Mouse (Mus musculus) lung, embryonic 16.5 days (tissue): ENCODE results near the gene Caskin1. TPM values are rescaled to one million over a fixed set of nuclear protein-coding genes. Genes with fewer than 3 reads are reported as not detected.
A peak's percentile ranks its signal among the peaks of the same experiment; 100 is the strongest.

ENCODE experiments used
- ATAC-seq: fragments of 200-750 bp; cut with Nextera tagmentation; 2 replicates; pipeline ENCODE4 v1.8.0; 2017; ENCODE audit warnings: low read depth, mild to moderate bottlenecking, moderate library complexity
- H3K27ac ChIP-seq: fragments of 300-500 bp; sonication (generic); 2 replicates; pipeline ENCODE4 v1.5.1; 2014; ENCODE audit warnings: mild to moderate bottlenecking, control low read depth, low read length
- H3K27me3 ChIP-seq: fragments of 300-500 bp; sonication (generic); 2 replicates; pipeline ENCODE4 v1.6.1; 2014; ENCODE audit warnings: low read depth, low read length, mixed read lengths; ENCODE audit not compliant: control insufficient read depth, insufficient read depth
- H3K36me3 ChIP-seq: fragments of 300-500 bp; sonication (generic); 2 replicates; pipeline ENCODE4 v1.6.1; 2014; ENCODE audit warnings: low read length; ENCODE audit not compliant: control insufficient read depth, insufficient read depth
- H3K4me1 ChIP-seq: fragments of 300-500 bp; sonication (generic); replicated peaks from 2 replicates; pipeline ENCODE4 v1.6.1; 2014; ENCODE audit warnings: low read length, mixed read lengths; ENCODE audit not compliant: control insufficient read depth, insufficient read depth
- H3K4me2 ChIP-seq: fragments of 300-500 bp; sonication (generic); 2 replicates; pipeline ENCODE4 v1.6.1; 2014; ENCODE audit warnings: low read depth, low read length, control low read depth
- H3K4me3 ChIP-seq: fragments of 300-500 bp; sonication (generic); 2 replicates; pipeline ENCODE4 v1.5.1; 2014; ENCODE audit warnings: mild to moderate bottlenecking, low read length, control low read depth
- H3K9ac ChIP-seq: fragments of 300-500 bp; sonication (generic); 2 replicates; pipeline ENCODE4 v1.6.1; 2014; ENCODE audit warnings: low read length, control low read depth
- H3K9me3 ChIP-seq: fragments of 300-500 bp; sonication (generic); 2 replicates; pipeline ENCODE4 v1.6.1; 2016; ENCODE audit warnings: low read length; ENCODE audit not compliant: control insufficient read depth
- WGBS: fragments of 180-500 bp; shearing (Covaris S2); extraction: QIAGEN DNeasy Blood & Tissue Kit; methylation state at CpG from one replicate; pipeline ENCODE4 v1.1.7; 2014; 5-methylcytosine and 5-hydroxymethylcytosine counted together
- polyA plus RNA-seq: library from polyadenylated mRNA; unstranded; fragments of >200 nt; fragmentation: Nextera tagmentation; extraction: Ambion mirVana; gene quantifications from 2 replicates; pipeline ENCODE4 v1.2.1, GENCODE M21; 2015

Gene Caskin1
- polyA plus RNA-seq, 1 experiment from 2014 or later = 0.59 TPM

DNA sequence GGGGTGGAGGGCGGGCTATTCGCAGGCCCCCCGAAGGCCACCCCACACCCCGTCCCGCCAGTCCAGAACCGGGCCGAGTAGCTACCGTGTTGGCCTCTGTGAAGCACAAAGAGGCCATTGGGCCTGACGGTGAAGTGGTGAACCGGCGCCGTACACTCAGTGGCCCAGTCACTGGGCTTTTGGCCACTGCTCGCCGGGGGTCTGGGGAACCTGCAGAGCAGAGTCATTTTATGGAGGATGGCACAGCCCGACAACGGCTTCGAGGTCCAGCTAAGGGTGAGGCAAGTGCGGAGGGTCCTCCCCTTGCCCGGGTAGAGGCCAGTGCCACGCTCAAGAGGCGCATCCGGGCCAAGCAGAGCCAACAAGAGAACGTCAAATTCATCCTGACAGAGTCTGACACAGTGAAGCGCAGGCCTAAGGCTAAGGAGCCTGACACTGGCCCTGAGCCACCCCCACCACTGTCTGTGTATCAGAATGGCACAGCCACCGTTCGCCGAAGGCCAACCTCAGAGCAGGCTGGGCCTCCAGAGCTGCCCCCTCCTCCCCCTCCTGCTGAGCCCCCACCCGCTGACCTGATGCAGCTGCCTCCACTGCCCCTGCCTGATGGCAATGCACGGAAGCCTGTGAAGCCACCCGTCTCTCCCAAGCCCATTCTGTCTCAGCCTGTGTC, 17.0 kb downstream of the Caskin1 start:
- no peaks in the 10 kb centered on the region for H3K27me3 ChIP-seq
- ATAC-seq = no peak
- no peak overlapping the region for H3K4me3 ChIP-seq
- no peaks in the 10 kb centered on the region for H3K9me3 ChIP-seq
- 0 out of 2 replicates have a peak, but pooled peaks cover 2% of the 10 kb centered on the region for H3K4me1 ChIP-seq
- 88% methylated on average over 30 of the region's 30 CpGs for WGBS
- no peak overlapping the region for H3K4me2 ChIP-seq
- peaks cover 21% of the 10 kb centered on the region for H3K36me3 ChIP-seq
- no peak overlapping the region for H3K9ac ChIP-seq
- H3K27ac ChIP-seq = no peak overlapping the region

DNA sequence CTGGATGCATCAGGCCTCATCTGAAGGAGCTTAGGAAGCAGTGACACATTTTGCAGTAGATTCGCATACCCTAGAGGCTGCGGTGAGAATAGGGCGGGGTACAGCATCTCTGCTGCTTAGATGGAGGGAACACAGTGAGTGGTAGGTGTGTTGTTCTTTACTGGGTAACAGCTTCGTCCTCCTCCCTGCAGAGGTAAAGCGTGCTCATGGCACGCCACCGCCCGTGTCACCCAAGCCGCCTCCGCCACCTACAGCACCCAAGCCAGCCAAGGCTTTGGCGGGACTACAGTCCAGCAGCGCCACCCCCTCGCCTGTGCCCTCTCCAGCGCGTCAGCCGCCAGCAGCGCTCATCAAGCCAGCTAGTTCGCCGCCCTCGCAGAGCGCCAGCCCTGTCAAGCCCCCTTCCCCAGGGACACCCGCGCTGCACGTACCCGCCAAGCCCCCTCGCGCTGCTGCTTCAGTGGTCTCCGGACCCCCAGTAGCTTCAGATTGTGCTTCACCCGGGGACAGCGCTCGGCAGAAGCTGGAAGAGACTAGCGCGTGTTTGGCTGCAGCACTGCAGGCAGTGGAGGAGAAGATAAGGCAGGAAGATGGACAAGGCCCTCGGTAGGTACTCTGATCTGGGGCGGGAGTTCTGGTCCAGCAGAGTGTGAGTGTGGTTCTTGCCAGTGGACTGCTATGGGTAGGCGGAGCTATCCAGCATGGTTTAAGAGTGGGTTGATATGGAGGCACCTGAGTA, 18.1 kb downstream of the Caskin1 start:
- Histone ChIP-seq H3K9ac (peak overlapping the region; percentile 57; the same call in 1 of the 2 replicates), H3K27ac (no peak overlapping the region), H3K27me3 (no peaks in the 10 kb centered on the region), H3K4me3 (peak overlapping the region; percentile 3; the same call in 1 of the 2 replicates), H3K9me3 (no peaks in the 10 kb centered on the region), H3K4me1 (0 out of 2 replicates have a peak, but pooled peaks cover 2% of the 10 kb centered on the region), H3K36me3 (peaks cover 31% of the 10 kb centered on the region), H3K4me2 (peak overlapping the region; percentile 43; the same call in 1 of the 2 replicates)
- ATAC-seq = peak; percentile 40; the same call in 1 of the 2 replicates
- WGBS = 29% methylated on average over 36 of the region's 36 CpGs

DNA sequence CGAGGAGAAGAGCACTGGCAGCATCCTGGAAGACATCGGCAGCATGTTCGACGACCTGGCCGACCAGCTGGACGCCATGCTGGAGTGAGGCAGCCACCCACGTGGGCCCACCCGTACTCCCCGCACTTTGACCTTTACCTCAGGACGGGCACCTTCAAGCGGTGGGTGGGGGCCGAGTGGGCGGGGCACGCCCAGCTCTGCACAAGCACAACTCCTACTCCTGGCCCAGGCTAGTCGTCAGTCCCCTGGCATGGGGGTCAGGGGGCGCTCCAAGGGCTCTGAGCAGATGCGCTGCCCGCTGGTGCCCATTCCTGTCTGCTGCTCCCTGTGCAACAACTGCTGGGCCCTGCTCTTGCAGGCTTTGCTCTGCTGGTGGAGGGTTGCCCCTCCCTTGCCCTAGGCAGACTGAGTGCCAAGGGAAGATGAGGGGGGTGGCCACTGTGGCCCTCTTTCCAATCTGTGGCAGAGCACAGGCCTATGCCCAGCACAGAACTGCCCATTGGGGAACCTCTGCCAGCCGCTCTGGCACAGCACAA, 18.8 kb downstream of the Caskin1 start:
- no peak overlapping the region for H3K4me3 ChIP-seq
- peaks cover 37% of the 10 kb centered on the region for H3K36me3 ChIP-seq
- H3K27me3 ChIP-seq = no peaks in the 10 kb centered on the region
- no peak overlapping the region for H3K9ac ChIP-seq
- 0 out of 2 replicates have a peak, but pooled peaks cover 2% of the 10 kb centered on the region for H3K4me1 ChIP-seq
- H3K27ac ChIP-seq = no peak overlapping the region
- H3K9me3 ChIP-seq = no peaks in the 10 kb centered on the region
- peak; percentile 6; the same call in 1 of the 2 replicates for ATAC-seq
- WGBS = 38% methylated on average over 18 of the region's 19 CpGs
- H3K4me2 ChIP-seq = no peak overlapping the region

DNA sequence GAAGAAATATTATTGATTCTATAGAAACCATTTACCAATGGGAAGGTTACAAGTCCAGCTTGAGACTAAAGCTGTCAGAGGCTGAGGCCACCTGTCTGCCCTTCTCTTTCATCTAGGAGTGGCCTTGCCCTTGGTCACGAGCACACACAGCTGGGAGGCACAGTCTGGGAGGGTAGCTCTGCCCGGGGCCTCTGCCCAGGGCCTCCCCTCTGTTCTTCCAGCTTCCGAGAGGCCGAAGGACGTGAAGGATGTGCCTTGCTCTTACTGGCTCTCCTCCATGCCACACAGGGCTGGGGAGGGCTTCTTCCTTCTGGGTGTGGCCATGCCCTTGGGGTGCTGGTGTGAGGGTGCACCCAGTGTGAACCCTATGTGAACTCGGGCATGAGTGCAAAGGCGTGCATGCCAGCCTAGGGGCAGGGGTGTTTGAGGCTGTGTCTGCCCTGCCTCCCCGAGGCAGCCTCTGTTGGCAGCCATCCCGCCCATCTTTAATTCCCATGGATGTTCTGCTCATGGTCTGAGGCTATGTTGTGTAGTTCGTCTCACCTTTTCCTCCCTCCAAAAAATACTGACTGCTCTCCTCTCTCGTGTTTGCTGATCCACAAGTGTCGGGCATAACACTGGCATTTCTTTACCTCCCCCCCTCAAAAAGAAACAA, 19.5 kb downstream of the Caskin1 start:
- no peaks in the 10 kb centered on the region for H3K9me3 ChIP-seq
- H3K4me1 ChIP-seq = 0 out of 2 replicates have a peak, but pooled peaks cover 2% of the 10 kb centered on the region
- no peak overlapping the region for H3K4me2 ChIP-seq
- H3K4me3 ChIP-seq = no peak overlapping the region
- WGBS = 75% methylated on average over 12 of the region's 12 CpGs
- H3K27me3 ChIP-seq = no peaks in the 10 kb centered on the region
- no peak overlapping the region for H3K9ac ChIP-seq
- no peak for ATAC-seq
- H3K27ac ChIP-seq = no peak overlapping the region
- H3K36me3 ChIP-seq = peaks cover 37% of the 10 kb centered on the region

GRCm38 (mm10) chr17:24513609-24514008, 25.2 kb downstream of the Caskin1 start:
- no peaks in the 10 kb centered on the region for H3K9me3 ChIP-seq
- H3K4me1 ChIP-seq = no peaks in the 10 kb centered on the region
- peak overlapping the region; percentile 49 for H3K4me2 ChIP-seq
- no peaks in the 10 kb centered on the region for H3K27me3 ChIP-seq
- H3K27ac ChIP-seq = no peak overlapping the region
- 45% methylated on average over 5 of the region's 5 CpGs for WGBS
- peaks cover 53% of the 10 kb centered on the region for H3K36me3 ChIP-seq
- H3K4me3 ChIP-seq = peak overlapping the region; percentile 34
- H3K9ac ChIP-seq = peak overlapping the region; percentile 59; the same call in 1 of the 2 replicates
- peak; percentile 59; the same call in 1 of the 2 replicates for ATAC-seq

DNA sequence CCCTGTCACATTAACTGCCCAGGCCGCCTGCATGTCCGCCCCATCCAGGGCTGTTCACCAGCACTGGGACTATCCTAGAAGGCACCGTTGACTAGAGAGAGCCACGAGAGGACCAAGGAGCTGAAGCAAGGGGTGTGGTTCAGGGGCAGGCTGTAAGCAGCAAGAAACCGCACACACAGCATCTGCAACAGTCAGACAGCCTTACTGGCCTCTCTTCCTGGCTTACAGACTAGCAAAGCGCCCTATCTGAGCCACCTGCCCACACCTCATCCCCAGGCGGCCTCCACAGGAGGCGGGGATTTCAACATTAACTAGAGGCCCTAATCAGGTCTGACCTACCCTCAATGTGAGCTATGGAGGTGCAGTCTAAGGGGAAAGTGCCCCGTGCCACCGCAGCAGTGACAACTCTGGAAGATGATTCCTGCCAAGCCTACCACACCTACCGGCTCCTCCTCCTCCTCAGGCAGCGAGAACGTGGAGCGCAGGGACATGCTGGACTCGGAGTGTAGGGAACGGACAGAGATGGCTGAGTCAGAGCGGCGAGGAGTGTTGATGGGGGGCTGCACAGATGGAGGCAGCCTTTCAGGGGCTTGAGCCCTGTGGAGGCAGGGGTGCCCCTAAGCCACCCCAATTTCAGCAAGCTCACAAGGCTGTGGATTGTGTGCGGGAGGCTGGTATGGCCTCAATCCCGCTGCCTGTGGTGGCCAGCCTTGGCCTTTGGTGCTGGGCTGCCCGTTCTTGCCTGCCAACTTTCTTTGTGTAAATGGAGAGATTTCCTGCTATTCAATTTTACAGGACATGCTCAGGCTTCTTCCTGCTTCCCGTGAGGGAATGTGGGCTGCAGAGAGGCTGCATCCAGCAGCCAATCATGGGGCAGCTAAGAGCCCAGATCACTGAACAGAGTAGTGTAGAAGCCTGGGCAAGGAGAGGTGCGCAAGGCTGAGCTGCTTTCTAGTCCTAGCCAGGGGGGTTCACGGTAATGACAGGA, 26.2 kb downstream of the Caskin1 start:
- Histone ChIP-seq H3K27me3 (no peaks in the 10 kb centered on the region), H3K4me1 (no peaks in the 10 kb centered on the region), H3K4me3 (peak overlapping the region; percentile 34), H3K27ac (peak overlapping the region; percentile 81), H3K9ac (peak overlapping the region; percentile 59), H3K36me3 (peaks cover 48% of the 10 kb centered on the region), H3K4me2 (peak overlapping the region; percentile 49), H3K9me3 (no peaks in the 10 kb centered on the region)
- ATAC-seq = peak; percentile 73
- 78% methylated on average over 24 of the region's 24 CpGs for WGBS

DNA sequence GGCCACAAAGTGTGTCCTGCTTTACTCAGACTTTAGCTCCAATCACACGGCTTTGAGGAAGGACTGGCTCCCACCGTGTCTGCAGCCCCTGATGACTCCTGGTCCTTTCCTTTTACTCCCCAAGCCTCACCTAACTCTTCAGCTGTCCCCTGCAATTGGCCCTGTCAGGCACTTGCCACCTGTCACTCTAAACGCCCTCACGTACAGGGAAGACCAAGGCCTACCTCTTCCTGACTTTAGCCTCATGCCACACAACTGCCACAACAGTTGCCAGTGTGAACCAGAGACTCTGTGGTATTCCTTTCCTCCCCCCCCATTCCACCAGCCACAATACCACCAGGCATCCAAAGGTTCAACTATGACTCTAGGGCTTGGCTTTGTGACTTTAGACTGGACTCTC, 32.0 kb downstream of the Caskin1 start:
- no peak overlapping the region for H3K4me3 ChIP-seq
- no peak for ATAC-seq
- H3K9ac ChIP-seq = no peak overlapping the region
- peaks cover 5% of the 10 kb centered on the region for H3K4me1 ChIP-seq
- 83% methylated on average over 4 of the region's 4 CpGs for WGBS
- H3K9me3 ChIP-seq = no peaks in the 10 kb centered on the region
- H3K27ac ChIP-seq = no peak overlapping the region
- no peaks in the 10 kb centered on the region for H3K27me3 ChIP-seq
- H3K4me2 ChIP-seq = no peak overlapping the region
- H3K36me3 ChIP-seq = peaks cover 26% of the 10 kb centered on the region

GRCm38 (mm10) chr17:24524734-24525133, 36.3 kb downstream of the Caskin1 start:
- Histone ChIP-seq H3K4me1 (peaks cover 24% of the 10 kb centered on the region), H3K9ac (peak overlapping the region; percentile 27; the same call in 1 of the 2 replicates), H3K27me3 (no peaks in the 10 kb centered on the region), H3K9me3 (no peaks in the 10 kb centered on the region), H3K4me3 (no peak overlapping the region), H3K27ac (no peak overlapping the region), H3K36me3 (peaks cover 6% of the 10 kb centered on the region), H3K4me2 (no peak overlapping the region)
- no peak for ATAC-seq
- 59% methylated on average over 2 of the region's 2 CpGs for WGBS
